Mouse (Mus musculus) hindbrain, embryonic 12.5 days (tissue): ENCODE results near the gene Taar8c. TPM values are rescaled to one million over a fixed set of nuclear protein-coding genes. Genes with fewer than 3 reads are reported as not detected.
A peak's percentile ranks its signal among the peaks of the same experiment; 100 is the strongest.
"Not testable (repeated sequence)": the region's sequence is repeated elsewhere in the genome, so short reads cannot be mapped to it uniquely, and the experiment has no call there.

Experiments used
- ATAC-seq: fragments of 200-750 bp; cut with Nextera tagmentation; 2 replicates; pipeline ENCODE4 v1.8.0; 2017; ENCODE audit warnings: moderate TSS enrichment; ENCODE audit not compliant: low FRiP score
- H3K27ac ChIP-seq: fragments of 300-500 bp; sonication (generic); 2 replicates; pipeline ENCODE4 v1.5.1; 2016; ENCODE audit warnings: mild to moderate bottlenecking
- H3K27me3 ChIP-seq: fragments of 300-500 bp; sonication (generic); 2 replicates; pipeline ENCODE4 v1.6.1; 2016; ENCODE audit warnings: mild to moderate bottlenecking
- H3K36me3 ChIP-seq: fragments of 300-500 bp; sonication (generic); 2 replicates; pipeline ENCODE4 v1.6.1; 2016; ENCODE audit warnings: mild to moderate bottlenecking
- H3K4me1 ChIP-seq: fragments of 300-500 bp; sonication (generic); 2 replicates; pipeline ENCODE4 v1.6.1; 2016
- H3K4me2 ChIP-seq: fragments of 300-500 bp; sonication (generic); replicated peaks from 2 replicates; pipeline ENCODE4 v1.6.1; 2016; ENCODE audit warnings: mild to moderate bottlenecking
- H3K4me3 ChIP-seq: fragments of 300-500 bp; sonication (generic); 2 replicates; pipeline ENCODE4 v1.5.1; 2016; ENCODE audit warnings: mild to moderate bottlenecking
- H3K9ac ChIP-seq: fragments of 300-500 bp; sonication (generic); 2 replicates; pipeline ENCODE4 v1.6.1; 2016; ENCODE audit warnings: mild to moderate bottlenecking, moderate library complexity
- H3K9me3 ChIP-seq: fragments of 300-500 bp; sonication (generic); replicated peaks from 2 replicates; pipeline ENCODE4 v1.6.1; 2016; ENCODE audit warnings: mild to moderate bottlenecking
- WGBS: fragments of 180-500 bp; shearing (Covaris S2); methylation state at CpG from one replicate; pipeline ENCODE4 v1.1.7; 2016; 5-methylcytosine and 5-hydroxymethylcytosine counted together
- polyA plus RNA-seq: library from polyadenylated mRNA; unstranded; fragments of >200 nt; fragmentation: Nextera tagmentation; extraction: Ambion mirVana; gene quantifications from 2 replicates; pipeline ENCODE4 v1.2.1, GENCODE M21; 2016

Gene Taar8c
- not detected in 2 replicates for polyA plus RNA-seq

GRCm38 (mm10) chr10:24101812-24102211 lies at the start of gene Taar8c:
Gene Taar8c, minus strand, starts transcription at chr10:24101912.
- H3K36me3 ChIP-seq, H3K9ac ChIP-seq, H3K4me1 ChIP-seq, H3K9me3 ChIP-seq, H3K4me2 ChIP-seq, H3K4me3 ChIP-seq, H3K27ac ChIP-seq, H3K27me3 ChIP-seq, ATAC-seq: not testable (repeated sequence)
- 91% methylated on average over 1 of the region's 3 CpGs for WGBS

DNA sequence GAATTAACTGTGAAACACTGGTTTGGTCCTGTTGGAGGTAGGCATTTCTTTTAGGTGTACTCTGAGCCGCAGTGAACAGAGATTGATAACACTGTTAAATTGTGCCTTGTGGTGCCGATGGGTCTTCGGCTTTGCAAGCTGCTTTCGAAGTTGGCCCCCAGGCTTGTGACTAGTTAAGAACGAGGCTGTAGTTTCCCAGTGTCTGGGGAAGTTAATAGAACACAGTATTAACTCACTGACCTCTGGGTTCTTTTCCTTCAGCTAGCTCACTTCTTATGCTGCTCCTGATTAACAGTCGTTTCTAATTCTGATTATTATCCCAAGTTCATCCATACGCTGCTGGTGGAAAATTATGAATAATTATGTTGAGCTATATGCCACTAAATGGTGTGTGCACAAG lies 48.4 kb upstream of the Taar8c start:
- H3K27me3 ChIP-seq = no peaks in the 10 kb centered on the region
- H3K4me2 ChIP-seq = peak overlapping the region; percentile 58
- no peak for ATAC-seq
- H3K4me1 ChIP-seq = peaks cover 11% of the 10 kb centered on the region
- peak overlapping the region; percentile 84 for H3K4me3 ChIP-seq
- peaks cover 5% of the 10 kb centered on the region; the same call in 1 of the 2 replicates for H3K36me3 ChIP-seq
- H3K9ac ChIP-seq = peak overlapping the region; percentile 45; the same call in 1 of the 2 replicates
- 48% methylated on average over 7 of the region's 7 CpGs for WGBS
- no peaks in the 10 kb centered on the region for H3K9me3 ChIP-seq
- no peak overlapping the region for H3K27ac ChIP-seq

DNA sequence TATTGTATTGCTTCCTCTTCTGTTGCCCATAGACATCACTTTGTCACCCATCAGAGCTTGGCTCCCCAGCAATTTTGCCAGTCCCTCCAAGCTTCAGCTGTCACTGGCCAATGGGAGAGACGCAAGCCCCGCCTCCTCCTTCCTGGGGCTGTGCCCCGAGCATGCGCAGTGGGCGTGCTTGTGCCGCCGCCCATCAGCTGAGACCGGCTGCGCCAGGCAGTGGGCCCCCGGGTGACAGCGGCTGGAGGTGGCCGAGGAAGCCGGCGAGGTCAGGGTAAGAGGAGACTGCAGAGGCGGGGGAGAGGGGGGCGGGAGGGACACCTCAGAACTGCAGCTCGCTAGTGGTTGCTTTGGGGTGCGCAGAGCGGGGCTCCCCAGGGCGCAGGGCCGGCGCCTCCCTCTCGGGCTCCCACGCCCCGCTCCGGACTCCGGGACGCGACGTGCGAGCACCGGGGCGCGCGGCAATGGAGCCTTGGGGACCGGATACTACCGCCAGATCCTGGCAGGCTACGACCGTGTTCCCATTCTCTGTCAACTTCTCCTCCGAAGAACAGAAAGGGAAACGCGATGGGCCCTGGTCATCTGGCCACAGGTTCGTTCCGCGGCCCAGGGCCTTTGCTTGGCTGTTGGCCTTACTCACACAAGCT lies 47.5 kb upstream of the Taar8c start, which contains the start of gene Stx7:
Stx7 (plus strand) TSS at position 168 of the 647 bp plus-strand sequence.
- H3K9me3 ChIP-seq = no peaks in the 10 kb centered on the region
- peak within 1 kb of the TSS; percentile 84 for H3K4me3 ChIP-seq
- no peaks in the 10 kb centered on the region for H3K27me3 ChIP-seq
- WGBS = 0% methylated on average over 42 of the region's 45 CpGs
- peaks cover 11% of the 10 kb centered on the region for H3K4me1 ChIP-seq
- peak within 1 kb of the TSS; percentile 78 for H3K27ac ChIP-seq
- peak within 1 kb of the TSS; percentile 58 for H3K4me2 ChIP-seq
- peak; percentile 98 for ATAC-seq
- peak within 1 kb of the TSS; percentile 86 for H3K9ac ChIP-seq
- peaks cover 5% of the 10 kb centered on the region; the same call in 1 of the 2 replicates for H3K36me3 ChIP-seq

- no peak for ATAC-seq
- no peaks in the 10 kb centered on the region for H3K4me1 ChIP-seq
- 89% methylated on average over 3 of the region's 3 CpGs for WGBS
Observed at GRCm38 (mm10) chr10:24142735-24143134, 41.0 kb upstream of the Taar8c start.

DNA sequence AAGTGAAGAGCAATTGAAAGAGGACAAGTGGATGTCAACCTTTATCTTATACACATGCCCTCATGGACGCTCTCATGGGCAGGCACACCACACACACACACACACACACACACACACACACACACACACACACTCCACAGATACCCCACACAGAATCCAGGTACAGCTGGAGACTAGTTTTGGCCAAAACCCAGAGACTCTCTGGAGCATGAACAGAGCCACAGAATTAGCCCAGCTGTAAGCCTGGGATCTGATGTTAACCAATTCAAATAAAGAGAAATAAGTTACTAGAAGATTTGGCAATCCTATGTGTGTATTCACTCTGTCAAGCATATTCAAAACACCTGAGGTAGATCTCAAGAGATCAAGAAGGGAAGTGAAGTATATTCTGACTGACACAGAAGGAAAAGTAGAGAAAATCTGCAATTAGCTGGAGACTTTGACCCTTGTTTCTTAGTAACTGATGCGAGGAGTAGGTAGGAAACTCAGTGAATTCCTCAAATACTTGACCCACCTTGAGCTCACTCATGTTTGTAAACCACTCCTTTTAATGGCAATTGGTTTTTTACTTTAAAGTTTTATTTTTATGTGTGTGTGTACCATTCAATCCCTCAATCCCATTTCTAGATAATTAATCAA lies 37.0 kb upstream of the Taar8c start:
- 88% methylated on average over 2 of the region's 2 CpGs for WGBS
- Histone ChIP-seq H3K27me3 (no peaks in the 10 kb centered on the region), H3K4me1 (no peaks in the 10 kb centered on the region), H3K9me3 (no peaks in the 10 kb centered on the region), H3K9ac (no peak overlapping the region), H3K4me3 (no peak overlapping the region), H3K27ac (no peak overlapping the region), H3K36me3 (no peaks in the 10 kb centered on the region), H3K4me2 (no peak overlapping the region)
- ATAC-seq = no peak

More at GRCm38 (mm10) chr10:24142735-24143134, 41.0 kb upstream of the Taar8c start:
- Histone ChIP-seq H3K27me3 (no peaks in the 10 kb centered on the region), H3K36me3 (no peaks in the 10 kb centered on the region), H3K9me3 (no peaks in the 10 kb centered on the region), H3K4me2 (no peak overlapping the region), H3K9ac (no peak overlapping the region), H3K27ac (no peak overlapping the region), H3K4me3 (no peak overlapping the region)

DNA sequence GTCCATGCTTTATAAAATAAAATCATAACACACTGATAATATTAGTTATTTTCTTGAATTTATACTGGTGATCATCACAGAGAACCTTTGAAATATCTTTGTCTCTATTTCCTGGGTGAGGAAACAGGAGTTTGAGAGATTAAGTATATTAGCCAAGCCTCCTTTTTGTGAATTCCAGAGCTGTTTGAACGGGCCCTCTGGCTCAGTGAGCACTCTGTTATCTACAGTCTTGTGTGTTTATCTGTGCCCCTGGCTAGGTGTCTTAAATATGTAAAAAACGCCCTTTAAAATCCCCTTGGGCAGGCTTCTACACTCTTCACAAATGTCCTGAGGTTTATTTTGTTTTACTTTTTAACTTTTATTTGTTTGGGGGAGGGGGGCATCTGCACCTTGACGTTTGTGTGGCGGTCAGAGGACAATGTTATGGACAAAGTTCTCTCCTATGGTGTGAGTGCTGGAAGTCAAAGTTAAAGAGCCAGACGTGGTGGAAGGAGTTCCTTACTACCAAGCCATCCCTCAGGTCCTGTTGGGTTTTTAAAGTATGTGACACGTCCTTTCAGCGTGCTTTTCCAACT lies 32.4 kb upstream of the Taar8c start:
- Histone ChIP-seq H3K9ac (no peak overlapping the region), H3K9me3 (no peaks in the 10 kb centered on the region), H3K4me2 (no peak overlapping the region), H3K4me3 (no peak overlapping the region), H3K27ac (no peak overlapping the region), H3K27me3 (no peaks in the 10 kb centered on the region), H3K4me1 (peaks cover 3% of the 10 kb centered on the region; the same call in 1 of the 2 replicates), H3K36me3 (no peaks in the 10 kb centered on the region)
- 65% methylated on average over 7 of the region's 7 CpGs for WGBS
- no peak for ATAC-seq

DNA sequence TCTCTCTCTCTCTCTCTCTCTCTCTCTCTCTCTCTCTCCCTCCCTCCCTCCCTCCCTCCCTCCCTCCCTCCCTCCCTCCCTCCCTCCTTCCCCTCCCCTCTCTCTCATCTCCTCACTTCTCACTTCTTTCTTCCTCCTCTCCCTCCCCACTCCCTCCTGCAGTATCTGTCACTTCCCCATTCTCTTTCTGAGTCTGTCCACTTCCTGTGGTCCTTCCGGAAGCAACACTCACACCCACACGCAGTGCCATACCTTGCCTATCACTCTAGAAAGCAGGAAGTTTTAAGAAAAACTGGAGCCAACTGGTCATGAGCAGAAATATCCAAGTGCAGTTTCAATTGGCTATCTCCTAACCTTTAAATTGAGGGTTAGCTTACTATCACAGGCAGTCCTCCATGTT lies 31.4 kb upstream of the Taar8c start:
- 56% methylated on average over 2 of the region's 2 CpGs for WGBS
- H3K9me3 ChIP-seq = no peaks in the 10 kb centered on the region

GRCm38 (mm10) chr10:24132273-24132672 lies 30.6 kb upstream of the Taar8c start:
- WGBS = 9% methylated on average over 5 of the region's 5 CpGs
- Histone ChIP-seq H3K9ac (no peak overlapping the region), H3K27me3 (no peaks in the 10 kb centered on the region), H3K4me1 (peaks cover 3% of the 10 kb centered on the region; the same call in 1 of the 2 replicates), H3K36me3 (no peaks in the 10 kb centered on the region), H3K4me2 (no peak overlapping the region), H3K4me3 (no peak overlapping the region), H3K9me3 (no peaks in the 10 kb centered on the region), H3K27ac (no peak overlapping the region)
- ATAC-seq = no peak

More for the DNA sequence above, 31.4 kb upstream of the Taar8c start:
- Histone ChIP-seq H3K27ac (no peak overlapping the region), H3K4me1 (peaks cover 3% of the 10 kb centered on the region; the same call in 1 of the 2 replicates), H3K36me3 (no peaks in the 10 kb centered on the region), H3K9ac (no peak overlapping the region), H3K4me2 (no peak overlapping the region), H3K4me3 (no peak overlapping the region), H3K27me3 (no peaks in the 10 kb centered on the region)
- ATAC-seq = no peak

- Histone ChIP-seq H3K9me3 (no peaks in the 10 kb centered on the region), H3K9ac (no peak overlapping the region), H3K4me2 (peak overlapping the region; percentile 39), H3K4me3 (no peak overlapping the region), H3K27ac (no peak overlapping the region), H3K4me1 (peaks cover 3% of the 10 kb centered on the region; the same call in 1 of the 2 replicates), H3K36me3 (no peaks in the 10 kb centered on the region), H3K27me3 (no peaks in the 10 kb centered on the region)
- 23% methylated on average over 9 of the region's 9 CpGs for WGBS
- peak; percentile 72; the same call in 1 of the 2 replicates for ATAC-seq
Observed at GRCm38 (mm10) chr10:24131451-24132262, 29.9 kb upstream of the Taar8c start.

DNA sequence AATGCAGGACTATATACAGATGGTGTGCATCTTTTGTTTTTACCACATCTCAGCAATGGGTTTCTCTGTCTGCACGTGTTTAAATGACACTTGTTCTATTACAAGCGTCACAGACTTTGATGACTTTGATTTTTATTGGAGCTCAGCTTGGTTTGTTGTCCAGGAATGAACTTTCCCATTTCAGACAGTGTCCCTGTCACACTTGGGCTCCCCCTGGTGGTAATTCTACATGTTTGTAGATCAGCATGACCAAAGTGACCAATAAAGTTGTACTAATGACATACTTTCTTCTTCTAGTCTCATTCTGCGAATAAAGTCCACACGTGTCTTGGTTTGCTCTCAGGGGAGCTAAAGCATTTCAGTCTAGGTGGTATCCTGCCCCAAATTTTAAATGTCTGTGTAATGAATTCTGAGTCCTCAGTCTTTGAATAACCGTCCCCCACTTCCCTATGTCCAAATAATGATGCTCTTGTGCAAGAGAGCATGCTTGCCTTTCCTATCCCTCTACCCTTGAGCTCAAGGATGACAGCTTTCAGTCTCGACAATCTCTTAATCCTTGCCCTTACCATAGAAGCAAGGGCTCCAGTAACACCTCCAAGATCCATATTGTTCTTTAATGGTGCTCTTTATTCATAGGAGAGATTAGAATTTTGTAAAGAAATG lies 9.5 kb upstream of the Taar8c start:
- H3K4me1 ChIP-seq = no peaks in the 10 kb centered on the region
- H3K4me2 ChIP-seq = no peak overlapping the region
- ATAC-seq = 0 out of 2 replicates have a peak, but pooled peaks have one; percentile 43
- H3K9ac ChIP-seq = no peak overlapping the region
- no peaks in the 10 kb centered on the region for H3K9me3 ChIP-seq
- H3K4me3 ChIP-seq = no peak overlapping the region
- no peaks in the 10 kb centered on the region for H3K36me3 ChIP-seq
- WGBS = 43% methylated on average over 6 of the region's 6 CpGs
- no peak overlapping the region for H3K27ac ChIP-seq
- no peaks in the 10 kb centered on the region for H3K27me3 ChIP-seq

DNA sequence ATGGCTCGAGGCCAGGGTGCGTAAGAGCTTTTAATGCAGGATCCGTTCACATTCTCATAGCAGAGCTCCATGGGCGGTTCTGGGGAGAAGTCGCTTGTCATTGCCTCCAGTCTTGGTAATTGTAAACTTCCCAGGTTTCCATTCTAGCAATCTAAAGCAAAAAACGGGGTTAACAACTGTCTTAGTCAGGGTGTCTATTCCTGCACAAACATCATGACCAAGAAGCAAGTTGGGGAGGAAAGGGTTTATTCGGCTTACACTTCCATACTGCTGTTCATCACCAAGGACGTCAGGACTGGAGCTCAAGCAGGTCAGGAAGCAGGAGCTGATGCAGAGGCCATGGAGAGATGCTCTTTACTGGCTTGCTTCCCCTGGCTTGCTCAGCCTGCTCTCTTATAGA lies 7.7 kb upstream of the Taar8c start, which contains the start of gene Taar9:
Taar9 (minus strand) TSS at position 101 of the 400 bp plus-strand sequence.
- H3K4me1 ChIP-seq, H3K4me2 ChIP-seq, ATAC-seq, H3K9ac ChIP-seq, H3K27me3 ChIP-seq, H3K4me3 ChIP-seq, H3K9me3 ChIP-seq, H3K27ac ChIP-seq, H3K36me3 ChIP-seq: not testable (repeated sequence)
- WGBS = 85% methylated on average over 8 of the region's 8 CpGs
